Mouse (Mus musculus) liver, embryonic 14.5 days (tissue): ENCODE measurements at regions not wholly inside any gene's neighbourhood (a gene's known extent, or its start where the extent isn't known, plus 50 kb on each side); places are given as distances from the start of the nearest gene placed in this dataset.

Experiments
- ATAC-seq: fragments of 200-750 bp; cut with Nextera tagmentation; 2 replicates; pipeline ENCODE4 v1.8.0; 2017; ENCODE audit warnings: moderate number of reproducible peaks, mild to moderate bottlenecking, moderate library complexity; ENCODE audit not compliant: insufficient read depth
- DNase-seq, 3 experiments: peaks; one replicate each; pipeline ENCODE4 v3.0.0-alpha.2; 2012 to 2013; ENCODE audit warnings: low read depth in 3 of 3, low spot score in 3 of 3
- H3K27ac ChIP-seq: fragments of 300-500 bp; sonication (generic); 2 replicates; pipeline ENCODE4 v1.5.1; 2014; ENCODE audit warnings: moderate library complexity, mild to moderate bottlenecking, control low read depth, inconsistent platforms
- H3K27me3 ChIP-seq: fragments of 300-500 bp; sonication (generic); 2 replicates; pipeline ENCODE4 v1.6.1; 2014; ENCODE audit warnings: mild to moderate bottlenecking, low read length, moderate library complexity; ENCODE audit not compliant: control insufficient read depth, insufficient read depth
- H3K36me3 ChIP-seq: fragments of 300-500 bp; sonication (generic); replicated peaks from 2 replicates; pipeline ENCODE4 v1.6.1; 2014; ENCODE audit warnings: low read depth; ENCODE audit not compliant: control insufficient read depth, insufficient read depth
- H3K4me1 ChIP-seq, 2 experiments: fragments of 200-500 bp in 1 of 2; fragments of 300-500 bp in 1 of 2; sonication (generic) in 1 of 2; replicated peaks; 2 replicates each; pipeline ENCODE4 v1.6.1; 2012 to 2014; ENCODE audit warnings: antibody characterized with exemption in 1 of 2, inconsistent platforms in 1 of 2, low read length in 1 of 2; ENCODE audit not compliant: control insufficient read depth in 2 of 2, insufficient read depth in 2 of 2
- H3K4me2 ChIP-seq: fragments of 300-500 bp; sonication (generic); 2 replicates; pipeline ENCODE4 v1.6.1; 2014; ENCODE audit warnings: low read depth, mild to moderate bottlenecking, control low read depth, moderate library complexity
- H3K4me3 ChIP-seq, 2 experiments: fragments of 200-500 bp in 1 of 2; fragments of 300-500 bp in 1 of 2; sonication (generic) in 1 of 2; 2 replicates each; pipeline ENCODE4 v1.5.1; 2012 to 2014; ENCODE audit warnings: low read depth in 2 of 2, low read length in 2 of 2, mild to moderate bottlenecking in 2 of 2, control low read depth in 1 of 2, inconsistent platforms in 1 of 2, moderate library complexity in 1 of 2; ENCODE audit not compliant: insufficient read depth in 1 of 2
- H3K9ac ChIP-seq: fragments of 300-500 bp; sonication (generic); replicated peaks from 2 replicates; pipeline ENCODE4 v1.6.1; 2014; ENCODE audit warnings: mild to moderate bottlenecking, control low read depth, moderate library complexity
- H3K9me3 ChIP-seq: fragments of 300-500 bp; sonication (generic); 2 replicates; pipeline ENCODE4 v1.6.1; 2016; ENCODE audit warnings: low read length, mixed read lengths; ENCODE audit not compliant: control insufficient read depth
- CTCF ChIP-seq: IDR thresholded peaks from 2 replicates; pipeline ENCODE4 v1.5.1; 2016; ENCODE audit warnings: antibody characterized with exemption, low read depth, control low read depth
- EP300 ChIP-seq: IDR thresholded peaks from 2 replicates; pipeline ENCODE4 v1.6.1; 2016; ENCODE audit warnings: antibody characterized with exemption, low read depth
- WGBS: fragments of 180-500 bp; shearing (Covaris S2); extraction: QIAGEN DNeasy Blood & Tissue Kit; methylation state at CpG from one replicate; pipeline ENCODE4 v1.1.7; 2014; ENCODE audit not compliant: insufficient replicate concordance; 5-methylcytosine and 5-hydroxymethylcytosine counted together

DNA sequence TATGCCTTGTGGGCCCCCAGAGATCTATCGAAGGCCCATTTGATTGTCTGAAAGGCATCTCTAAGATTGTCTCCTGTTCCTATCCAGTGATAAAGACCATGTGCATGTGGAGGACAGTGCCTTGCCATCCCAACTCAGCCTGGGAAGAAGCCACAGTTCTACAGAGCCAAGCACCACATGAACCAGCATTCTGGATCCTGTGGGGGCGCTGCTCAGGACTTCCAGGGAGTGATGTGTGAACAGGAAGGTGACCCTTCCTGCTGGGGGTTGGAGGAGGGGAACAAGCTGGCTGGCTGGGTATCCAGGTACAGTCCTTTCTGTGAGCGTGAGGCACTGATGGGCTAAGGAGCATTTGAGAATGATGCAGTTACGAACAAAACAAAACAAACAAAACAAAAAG lies 163.8 kb downstream of the Gm26897 start:
- no peak for DNase-seq
- Histone ChIP-seq H3K4me1 (no peaks in the 10 kb centered on the region), H3K9ac (no peak overlapping the region), H3K4me3 (no peak overlapping the region), H3K9me3 (no peaks in the 10 kb centered on the region), H3K36me3 (no peaks in the 10 kb centered on the region), H3K27ac (no peak overlapping the region), H3K27me3 (no peaks in the 10 kb centered on the region), H3K4me2 (no peak overlapping the region)
- WGBS: 47% methylated on average over 4 of the region's 4 CpGs
- ATAC-seq: no peak
- TF ChIP-seq EP300: no peak
- no peak for TF ChIP-seq CTCF

DNA sequence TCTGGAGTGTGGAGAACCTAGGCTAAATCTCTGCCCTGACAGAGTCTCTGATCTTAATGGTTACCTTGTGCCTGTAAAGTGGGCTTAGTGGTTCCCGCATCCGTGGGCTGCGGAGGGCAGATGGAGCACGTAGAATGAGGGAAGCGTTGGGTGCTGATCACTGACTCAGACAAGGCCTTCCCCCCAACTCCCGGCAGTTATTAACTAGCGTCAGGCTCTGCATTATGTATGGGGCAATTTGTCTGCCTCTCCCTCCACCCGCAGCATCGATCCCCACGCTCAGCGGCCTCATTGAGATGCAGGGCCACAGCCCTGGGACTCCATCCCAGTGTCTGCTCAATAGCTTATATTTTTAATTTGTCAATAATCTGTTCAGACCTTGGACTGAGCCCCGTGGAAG lies 164.8 kb downstream of the Gm26897 start:
- Histone ChIP-seq H3K27me3 (no peaks in the 10 kb centered on the region), H3K36me3 (no peaks in the 10 kb centered on the region), H3K4me3 (no peak overlapping the region), H3K9me3 (no peaks in the 10 kb centered on the region), H3K4me1 (no peaks in the 10 kb centered on the region), H3K9ac (no peak overlapping the region), H3K27ac (no peak overlapping the region), H3K4me2 (no peak overlapping the region)
- ATAC-seq (no peak), DNase-seq (no peak)
- no peak for TF ChIP-seq CTCF
- no peak for TF ChIP-seq EP300
- 59% methylated on average over 12 of the region's 12 CpGs for WGBS

DNA sequence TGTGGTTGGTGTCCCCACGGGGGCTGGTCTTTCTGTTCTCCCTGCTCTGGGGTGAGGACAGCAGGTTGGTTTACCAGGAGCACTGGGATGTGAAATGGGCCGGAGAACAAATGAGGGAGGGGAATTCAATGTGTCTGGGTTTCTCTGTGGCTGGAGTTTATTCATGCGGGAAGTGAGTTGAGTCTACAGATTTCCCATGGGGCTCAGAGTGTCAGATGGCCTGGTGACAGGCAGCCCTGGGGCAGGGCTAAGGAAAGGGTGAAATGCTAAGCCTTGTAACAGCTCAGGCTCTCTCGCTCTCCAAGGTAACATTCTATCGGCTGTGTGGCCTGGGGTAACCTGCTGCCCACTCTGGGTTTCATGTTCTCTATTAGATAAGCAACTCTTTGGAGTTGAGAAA lies 167.5 kb downstream of the Gm26897 start:
- 50% methylated on average over 5 of the region's 5 CpGs for WGBS
- TF ChIP-seq EP300: no peak
- TF ChIP-seq CTCF: no peak
- no peak for ATAC-seq

DNA sequence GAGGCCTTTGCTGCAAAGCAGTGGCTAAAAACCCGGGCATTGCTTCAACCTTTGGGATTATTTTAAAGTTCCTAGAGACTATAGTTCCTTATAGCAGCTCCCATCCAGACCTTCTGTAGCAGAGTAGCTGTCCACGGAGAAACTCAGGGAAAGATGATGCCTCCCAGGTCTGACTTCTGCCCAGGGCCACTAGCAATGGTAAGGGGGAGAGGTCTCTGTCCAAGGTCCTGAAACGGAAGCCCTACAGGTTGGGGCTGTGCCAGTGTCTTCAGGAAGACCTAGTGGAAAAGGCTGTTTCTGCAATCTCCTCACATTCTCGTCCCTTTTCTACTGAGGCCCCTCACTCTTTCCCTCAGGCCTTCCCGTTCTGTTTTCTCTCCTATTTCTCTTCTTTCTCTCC lies 168.0 kb downstream of the Gm26897 start:
- no peak for ATAC-seq
- DNase-seq: peak in 1 of 3 experiments; percentile 1
- Histone ChIP-seq H3K4me1 (no peaks in the 10 kb centered on the region), H3K27me3 (no peaks in the 10 kb centered on the region), H3K4me3 (no peak overlapping the region), H3K27ac (no peak overlapping the region), H3K9me3 (no peaks in the 10 kb centered on the region), H3K4me2 (no peak overlapping the region), H3K36me3 (no peaks in the 10 kb centered on the region), H3K9ac (no peak overlapping the region)
- 12% methylated on average over 5 of the region's 5 CpGs for WGBS
- TF ChIP-seq CTCF (no peak), EP300 (no peak)

More for the DNA sequence above, 167.5 kb downstream of the Gm26897 start:
- H3K4me2 ChIP-seq: no peak overlapping the region
- no peak for DNase-seq
- H3K36me3 ChIP-seq: no peaks in the 10 kb centered on the region
- no peaks in the 10 kb centered on the region for H3K9me3 ChIP-seq
- no peaks in the 10 kb centered on the region for H3K4me1 ChIP-seq
- no peak overlapping the region for H3K9ac ChIP-seq
- no peak overlapping the region for H3K27ac ChIP-seq
- no peak overlapping the region for H3K4me3 ChIP-seq
- H3K27me3 ChIP-seq: no peaks in the 10 kb centered on the region

DNA sequence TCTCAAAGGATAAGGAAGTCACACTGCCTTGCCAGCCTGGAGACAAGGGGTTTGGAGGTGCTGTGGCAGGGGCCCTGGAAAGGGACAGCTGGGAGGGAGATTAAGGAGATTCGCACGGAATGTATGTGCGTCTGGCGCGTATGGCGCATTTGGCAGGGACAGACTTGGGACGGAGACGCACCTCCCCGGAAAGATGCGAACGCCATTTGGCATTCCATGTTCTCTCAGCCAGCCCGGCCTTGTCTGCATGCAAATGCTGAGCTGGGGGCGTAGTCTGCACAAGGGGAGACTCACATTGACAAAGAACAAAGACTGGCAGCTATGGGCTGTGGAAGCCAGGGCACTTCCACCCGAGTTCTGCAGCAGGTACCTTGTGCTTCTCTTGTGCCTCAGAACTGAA lies 174.4 kb downstream of the Gm26897 start:
- DNase-seq (no peak), ATAC-seq (no peak)
- no peak for TF ChIP-seq CTCF
- no peak for TF ChIP-seq EP300
- H3K36me3 ChIP-seq: no peaks in the 10 kb centered on the region
- H3K4me3 ChIP-seq: no peak overlapping the region
- no peaks in the 10 kb centered on the region for H3K4me1 ChIP-seq
- WGBS: 74% methylated on average over 14 of the region's 14 CpGs
- no peaks in the 10 kb centered on the region for H3K27me3 ChIP-seq
- H3K9me3 ChIP-seq: no peaks in the 10 kb centered on the region
- H3K27ac ChIP-seq: no peak overlapping the region
- H3K4me2 ChIP-seq: no peak overlapping the region
- H3K9ac ChIP-seq: no peak overlapping the region
